Mouse (Mus musculus) midbrain, postnatal 0 days (tissue): Measurements from ENCODE around the gene Nav2. TPM values are rescaled to one million over a fixed set of nuclear protein-coding genes. Genes with fewer than 3 reads are reported as not detected.
A peak's percentile ranks its signal among the peaks of the same experiment; 100 is the strongest.

Experiments
- ATAC-seq: fragments of 200-750 bp; cut with Nextera tagmentation; 2 replicates; pipeline ENCODE4 v1.8.0; 2017; ENCODE audit warnings: moderate number of reproducible peaks, mild to moderate bottlenecking, moderate TSS enrichment, moderate library complexity; ENCODE audit not compliant: low FRiP score
- DNase-seq: peaks from one replicate; pipeline ENCODE4 v3.0.0-alpha.2; 2015; ENCODE audit warnings: low spot score
- H3K27ac ChIP-seq: fragments of 300-500 bp; sonication (generic); 2 replicates; pipeline ENCODE4 v1.5.1; 2014; ENCODE audit warnings: low read depth, mild to moderate bottlenecking, low read length, mixed read lengths
- H3K27me3 ChIP-seq: fragments of 300-500 bp; sonication (generic); 2 replicates; pipeline ENCODE4 v1.6.1; 2014; ENCODE audit warnings: low read length, control low read depth, mixed read lengths; ENCODE audit not compliant: insufficient read depth
- H3K36me3 ChIP-seq: fragments of 300-500 bp; sonication (generic); 2 replicates; pipeline ENCODE4 v1.6.1; 2014; ENCODE audit warnings: low read length, control low read depth, mixed read lengths; ENCODE audit not compliant: insufficient read depth
- H3K4me1 ChIP-seq: fragments of 300-500 bp; sonication (generic); 2 replicates; pipeline ENCODE4 v1.6.1; 2014; ENCODE audit warnings: mild to moderate bottlenecking, control low read depth, antibody characterized with exemption, low read length, mixed read lengths; ENCODE audit not compliant: insufficient read depth
- H3K4me2 ChIP-seq: fragments of 300-500 bp; sonication (generic); 2 replicates; pipeline ENCODE4 v1.6.1; 2014; ENCODE audit warnings: low read depth, mild to moderate bottlenecking, low read length, mixed read lengths; ENCODE audit not compliant: poor library complexity, severe bottlenecking
- H3K4me3 ChIP-seq: fragments of 300-500 bp; sonication (generic); 2 replicates; pipeline ENCODE4 v1.5.1; 2014; ENCODE audit warnings: low read depth, mild to moderate bottlenecking, low read length, moderate library complexity
- H3K9ac ChIP-seq: fragments of 300-500 bp; sonication (generic); replicated peaks from 2 replicates; pipeline ENCODE4 v1.6.1; 2014; ENCODE audit warnings: mild to moderate bottlenecking, low read length, moderate library complexity, mixed read lengths; ENCODE audit not compliant: poor library complexity, severe bottlenecking
- H3K9me3 ChIP-seq: fragments of 300-500 bp; sonication (generic); 2 replicates; pipeline ENCODE4 v1.6.1; 2016; ENCODE audit warnings: low read length, control low read depth
- CTCF ChIP-seq: IDR thresholded peaks from 2 replicates; pipeline ENCODE4 v1.5.1; 2016; ENCODE audit warnings: antibody characterized with exemption, mild to moderate bottlenecking
- WGBS: fragments of 180-500 bp; shearing (Covaris S2); extraction: QIAGEN DNeasy Blood & Tissue Kit; methylation state at CpG from one replicate; pipeline ENCODE4 v1.1.7; 2014; 5-methylcytosine and 5-hydroxymethylcytosine counted together
- polyA plus RNA-seq: library from polyadenylated mRNA; unstranded; fragments of >200 nt; fragmentation: Nextera tagmentation; extraction: Ambion mirVana; gene quantifications from 2 replicates; pipeline ENCODE4 v1.2.1, GENCODE M21; 2015
- total RNA-seq: library from RNA; depleted of rRNA; stranded (reverse); fragments of >200 nt; gene quantifications from 2 replicates; pipeline ENCODE4 v1.2.3, GENCODE M21; 2014

Nav2 gene
- total and polyA plus RNA-seq, 2 experiments from 2014 or later = 18.3 to 53.8 TPM

DNA sequence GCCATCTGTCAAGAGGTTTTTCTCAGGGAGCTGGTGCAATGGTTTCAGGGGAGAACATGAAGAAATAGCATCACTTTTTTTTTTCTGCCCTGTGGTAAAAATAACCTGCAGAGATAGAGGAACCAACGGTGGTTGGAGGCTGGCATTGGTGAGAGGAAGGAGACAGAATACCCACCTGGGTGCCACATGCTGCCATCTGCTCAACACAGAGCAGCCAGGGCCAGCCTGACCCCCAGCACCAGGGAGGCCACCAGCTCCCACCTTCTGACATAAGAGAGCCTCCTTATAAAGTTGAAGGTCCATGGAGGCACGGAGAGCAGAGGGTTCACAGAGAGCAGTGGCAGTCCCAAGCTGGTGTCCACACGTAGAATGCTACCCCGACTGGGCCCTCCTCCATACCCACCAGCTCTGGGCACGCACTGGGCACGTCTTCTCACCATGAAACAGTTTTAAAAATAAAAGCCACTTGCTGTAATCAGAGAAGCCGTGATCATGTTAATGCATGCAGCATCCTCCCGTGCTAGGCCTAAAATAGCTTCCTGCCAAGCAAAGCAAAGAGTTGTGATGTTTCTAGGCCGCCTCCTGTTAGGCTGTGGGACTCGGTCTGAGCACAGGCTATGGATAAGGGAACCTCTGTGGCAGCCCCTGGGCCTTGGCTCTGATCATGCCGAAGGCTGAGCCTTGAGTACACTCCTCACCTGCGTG is 359.3 kb downstream of the Nav2 start:
- WGBS = 70% methylated on average over 12 of the region's 12 CpGs
- Histone ChIP-seq H3K4me3 (no peak overlapping the region), H3K36me3 (no peaks in the 10 kb centered on the region), H3K9me3 (no peaks in the 10 kb centered on the region), H3K27ac (no peak overlapping the region), H3K27me3 (no peaks in the 10 kb centered on the region), H3K4me1 (no peaks in the 10 kb centered on the region), H3K9ac (no peak overlapping the region), H3K4me2 (no peak overlapping the region)
- ATAC-seq (no peak), DNase-seq (no peak)
- no peak for TF ChIP-seq CTCF

DNA sequence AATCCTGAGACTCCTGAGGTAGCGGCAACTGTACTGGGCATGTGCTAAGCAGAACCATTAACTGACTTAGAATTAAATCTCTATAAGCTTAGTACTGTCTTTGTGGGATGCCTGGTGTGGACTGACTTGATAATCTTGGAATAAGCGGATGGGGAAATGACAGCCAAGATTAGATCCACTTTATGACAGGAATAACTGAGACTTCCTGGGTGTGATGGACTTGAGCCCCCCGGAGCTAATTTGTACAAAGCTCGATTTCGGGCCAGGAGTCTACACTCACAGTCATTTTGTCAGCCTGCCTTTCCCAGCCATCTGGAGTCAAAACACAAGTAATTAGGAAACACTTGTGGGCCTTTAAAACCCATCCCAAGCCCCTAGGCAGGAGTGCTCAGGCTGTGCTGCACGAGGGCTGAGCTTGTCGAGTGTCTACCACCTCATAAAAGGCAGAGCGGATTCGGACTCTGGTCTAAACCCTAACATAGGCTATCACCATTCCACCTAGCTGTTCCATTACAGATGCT is 359.9 kb downstream of the Nav2 start:
- ATAC-seq = no peak
- Histone ChIP-seq H3K27me3 (no peaks in the 10 kb centered on the region), H3K4me1 (no peaks in the 10 kb centered on the region), H3K9me3 (no peaks in the 10 kb centered on the region), H3K4me2 (no peak overlapping the region), H3K36me3 (no peaks in the 10 kb centered on the region), H3K27ac (no peak overlapping the region), H3K4me3 (no peak overlapping the region), H3K9ac (no peak overlapping the region)
- TF ChIP-seq CTCF = no peak
- WGBS = 75% methylated on average over 9 of the region's 9 CpGs
- no peak for DNase-seq

DNA sequence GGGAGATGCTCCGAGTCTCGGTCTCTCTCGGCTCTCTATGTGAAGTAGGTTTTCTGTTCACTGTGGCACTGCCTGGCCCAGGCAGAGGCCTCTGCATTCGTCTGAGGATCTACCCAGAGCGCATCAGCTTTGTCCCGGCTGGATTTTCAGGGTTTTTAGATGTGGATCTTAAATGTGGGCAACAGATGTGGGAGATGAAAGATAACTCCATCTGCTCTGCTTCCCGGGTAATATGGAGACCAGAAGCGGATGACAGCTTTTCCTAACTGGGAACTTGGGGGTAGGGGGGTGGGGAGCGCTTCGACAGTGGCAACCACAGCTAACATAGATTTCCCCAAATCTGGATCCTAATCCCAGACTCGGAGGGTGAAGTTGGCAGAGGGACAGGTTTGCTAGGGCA is 362.3 kb downstream of the Nav2 start:
- H3K36me3 ChIP-seq = no peaks in the 10 kb centered on the region
- WGBS = 73% methylated on average over 11 of the region's 11 CpGs
- no peak for DNase-seq
- H3K9me3 ChIP-seq = no peaks in the 10 kb centered on the region
- no peak overlapping the region for H3K4me3 ChIP-seq
- H3K4me1 ChIP-seq = no peaks in the 10 kb centered on the region
- no peak for ATAC-seq
- no peak for TF ChIP-seq CTCF
- no peak overlapping the region for H3K4me2 ChIP-seq
- H3K9ac ChIP-seq = no peak overlapping the region
- no peaks in the 10 kb centered on the region for H3K27me3 ChIP-seq
- no peak overlapping the region for H3K27ac ChIP-seq

DNA sequence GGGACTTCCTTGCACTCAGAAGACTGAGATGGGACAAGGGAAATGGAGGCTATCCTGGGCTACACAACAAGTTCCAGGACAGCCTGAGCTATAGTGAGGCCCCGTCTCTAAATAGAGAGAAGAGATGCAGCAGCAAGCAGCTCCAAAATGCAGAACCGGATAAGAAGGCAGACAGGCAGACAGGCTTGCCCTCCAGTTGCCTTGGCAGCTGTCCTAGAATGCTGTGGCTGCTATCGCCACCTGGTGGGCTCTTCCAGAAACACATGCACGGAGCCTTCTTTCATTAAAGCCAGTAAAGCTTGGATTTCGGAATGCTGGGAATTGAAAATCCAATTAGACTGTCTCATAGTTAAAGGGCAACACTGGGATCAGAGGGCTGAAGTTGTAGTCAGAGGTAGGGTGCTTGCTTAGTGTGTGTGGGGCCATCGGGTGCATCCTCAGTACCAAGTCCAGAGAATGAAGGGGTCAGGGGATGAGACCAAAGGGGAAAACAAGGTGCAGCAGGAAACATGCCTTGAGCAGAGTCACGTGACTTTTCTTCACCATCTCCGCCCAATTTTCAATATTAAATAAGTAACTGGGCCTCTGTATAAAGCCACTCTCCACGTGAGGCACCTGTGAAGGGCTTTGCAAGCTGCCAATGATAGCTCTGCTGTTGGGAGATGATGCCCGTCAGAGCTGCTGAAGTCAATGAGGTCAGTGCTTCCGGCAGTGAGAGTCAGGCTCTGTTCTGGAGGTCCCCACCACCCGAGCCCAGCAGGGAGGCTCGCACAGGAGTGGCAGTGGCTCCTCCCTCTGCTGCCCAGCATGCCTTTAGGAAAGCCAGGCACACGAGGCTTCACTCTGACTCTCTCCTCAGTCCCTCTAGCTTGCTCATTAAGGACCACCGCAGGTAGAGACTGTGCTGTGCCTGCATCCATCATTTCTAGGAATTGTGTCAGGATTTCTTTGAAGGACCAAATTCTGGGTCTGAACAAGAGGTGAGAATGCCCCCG is 364.2 kb downstream of the Nav2 start:
- H3K36me3 ChIP-seq = no peaks in the 10 kb centered on the region
- no peak overlapping the region for H3K4me3 ChIP-seq
- H3K4me2 ChIP-seq = no peak overlapping the region
- no peak overlapping the region for H3K27ac ChIP-seq
- no peaks in the 10 kb centered on the region for H3K4me1 ChIP-seq
- H3K9ac ChIP-seq = no peak overlapping the region
- H3K9me3 ChIP-seq = no peaks in the 10 kb centered on the region
- ATAC-seq (peak; percentile 44), DNase-seq (peak; percentile 92)
- no peaks in the 10 kb centered on the region for H3K27me3 ChIP-seq
- peak; percentile 98 for TF ChIP-seq CTCF
- 21% methylated on average over 16 of the region's 16 CpGs for WGBS

DNA sequence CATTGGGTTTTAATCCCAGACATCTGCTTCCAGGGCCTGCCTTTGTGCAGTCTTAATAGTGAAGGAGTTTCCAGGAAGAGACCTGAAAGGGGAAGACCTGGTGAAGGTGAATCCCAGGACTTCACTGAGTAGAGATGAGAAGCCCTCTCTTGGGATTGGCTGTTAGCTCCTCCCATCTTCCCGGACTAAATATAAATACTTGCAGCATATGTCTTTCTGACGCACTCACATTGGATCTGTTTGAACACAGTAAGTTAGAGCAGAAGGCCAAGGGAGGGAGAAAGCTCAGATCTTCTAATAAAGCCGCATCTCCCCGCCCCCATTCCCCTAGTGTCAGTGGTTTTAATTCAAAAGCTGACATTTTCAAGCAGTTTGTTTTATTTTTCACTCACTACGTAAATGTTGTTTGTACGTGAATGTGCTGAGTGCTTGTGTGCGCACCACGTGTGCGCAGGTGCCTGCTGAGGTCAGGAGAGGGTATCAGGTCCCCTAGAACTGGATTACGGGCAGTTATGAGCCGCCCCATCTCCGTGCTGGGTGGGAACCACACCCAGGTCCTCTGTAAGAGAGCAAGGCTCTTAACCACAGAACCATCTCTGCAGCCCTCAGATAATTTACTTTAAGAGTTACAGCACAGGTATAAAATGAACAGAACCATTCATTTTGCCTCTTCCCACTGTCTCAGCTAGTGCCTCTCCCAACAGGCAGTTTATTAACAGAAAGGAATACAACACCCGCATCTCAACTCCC is 365.6 kb downstream of the Nav2 start:
- no peaks in the 10 kb centered on the region for H3K4me1 ChIP-seq
- H3K9me3 ChIP-seq = no peaks in the 10 kb centered on the region
- TF ChIP-seq CTCF = no peak
- no peaks in the 10 kb centered on the region for H3K27me3 ChIP-seq
- no peak overlapping the region for H3K4me2 ChIP-seq
- no peak for ATAC-seq
- 89% methylated on average over 13 of the region's 13 CpGs for WGBS
- no peak for DNase-seq
- no peak overlapping the region for H3K4me3 ChIP-seq
- no peaks in the 10 kb centered on the region for H3K36me3 ChIP-seq
- no peak overlapping the region for H3K9ac ChIP-seq
- no peak overlapping the region for H3K27ac ChIP-seq
